Mouse (Mus musculus): Measurements from ENCODE around the gene Eml2. TPM values are rescaled to one million over a fixed set of nuclear protein-coding genes. Genes with fewer than 3 reads are reported as not detected.

Gene Eml2
- polyA plus RNA-seq, 1 experiment from 2014 or later = 14.5 TPM

DNA sequence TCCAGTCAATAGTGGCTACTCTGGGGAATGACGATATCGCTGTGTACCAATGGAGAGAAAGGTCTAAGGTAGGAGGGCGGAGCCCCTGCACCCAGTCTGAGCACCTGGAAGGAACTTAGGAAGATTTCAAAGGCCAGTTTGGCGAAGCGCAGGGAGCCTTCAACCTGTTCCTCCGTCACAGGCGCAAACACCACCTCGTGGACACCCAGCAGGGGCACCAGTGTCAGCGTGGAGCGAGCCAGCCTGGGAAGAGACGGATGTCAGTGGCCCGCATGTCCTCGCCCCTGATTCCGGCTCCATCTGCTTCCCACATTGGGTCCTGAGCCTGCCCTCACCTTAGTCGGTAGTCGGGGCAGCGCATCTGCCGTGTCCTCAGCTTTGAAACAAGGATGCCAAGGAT is 16.8 kb upstream of the Eml2 start:
- Histone ChIP-seq H3K27ac (ENCODE audit: low read length) (no peak overlapping the region), H3K36me3 (ENCODE audit: insufficient read depth, low read length) (no peaks in the 10 kb centered on the region), H3K4me1 (ENCODE audit: insufficient read depth, low read length) (peaks cover 25% of the 10 kb centered on the region), H3K27me3 (ENCODE audit: insufficient read depth, low read length) (peaks cover 13% of the 10 kb centered on the region; the same call in 1 of the 2 replicates), H3K9ac (replicated peaks; ENCODE audit: low read length) (0 out of 2 replicates have a peak overlapping the region, but pooled peaks have one; percentile 67), H3K4me2 (replicated peaks; ENCODE audit: low read depth, low read length) (peak overlapping the region; percentile 84), H3K9me3 (ENCODE audit: low read length) (no peaks in the 10 kb centered on the region), H3K4me3 (ENCODE audit: low read length) (peak overlapping the region; percentile 53)
- WGBS = 10% methylated on average over 18 of the region's 18 CpGs
- ATAC-seq (ENCODE audit: low FRiP score, low TSS enrichment) = no peak

DNA sequence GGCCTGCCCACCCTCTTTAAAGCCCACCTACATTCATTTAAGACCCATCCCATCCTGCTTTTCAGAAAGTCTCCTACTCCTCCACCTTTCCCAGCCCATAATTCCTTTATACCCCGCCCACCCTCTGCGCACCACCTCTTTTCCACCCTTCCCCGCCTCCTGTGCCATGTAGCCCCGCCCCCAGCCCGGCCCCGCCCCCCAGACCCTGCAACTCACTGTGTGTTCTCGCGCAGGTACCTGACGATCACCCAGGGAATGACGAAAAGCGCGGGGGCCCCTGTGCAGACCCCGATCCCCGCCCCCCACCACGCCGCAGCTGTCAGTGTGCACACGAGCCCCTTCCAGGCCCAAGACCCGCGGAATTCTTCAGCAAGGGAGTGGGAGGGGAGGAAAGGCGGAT is 16.1 kb upstream of the Eml2 start:
- H3K36me3 ChIP-seq (ENCODE audit: insufficient read depth, low read length) = no peaks in the 10 kb centered on the region
- peak overlapping the region; percentile 53 for H3K4me3 ChIP-seq (ENCODE audit: low read length)
- peak overlapping the region; percentile 84 for H3K4me2 ChIP-seq (replicated peaks; ENCODE audit: low read depth, low read length)
- H3K9ac ChIP-seq (replicated peaks; ENCODE audit: low read length) = peak overlapping the region; percentile 67
- peak; percentile 27; the same call in 1 of the 2 replicates for ATAC-seq (ENCODE audit: low FRiP score, low TSS enrichment)
- H3K27me3 ChIP-seq (ENCODE audit: insufficient read depth, low read length) = peaks cover 16% of the 10 kb centered on the region; the same call in 1 of the 2 replicates
- H3K9me3 ChIP-seq (ENCODE audit: low read length) = no peaks in the 10 kb centered on the region
- WGBS = 0% methylated on average over 17 of the region's 20 CpGs
- H3K4me1 ChIP-seq (ENCODE audit: insufficient read depth, low read length) = peaks cover 32% of the 10 kb centered on the region
- no peak overlapping the region for H3K27ac ChIP-seq (ENCODE audit: low read length)

DNA sequence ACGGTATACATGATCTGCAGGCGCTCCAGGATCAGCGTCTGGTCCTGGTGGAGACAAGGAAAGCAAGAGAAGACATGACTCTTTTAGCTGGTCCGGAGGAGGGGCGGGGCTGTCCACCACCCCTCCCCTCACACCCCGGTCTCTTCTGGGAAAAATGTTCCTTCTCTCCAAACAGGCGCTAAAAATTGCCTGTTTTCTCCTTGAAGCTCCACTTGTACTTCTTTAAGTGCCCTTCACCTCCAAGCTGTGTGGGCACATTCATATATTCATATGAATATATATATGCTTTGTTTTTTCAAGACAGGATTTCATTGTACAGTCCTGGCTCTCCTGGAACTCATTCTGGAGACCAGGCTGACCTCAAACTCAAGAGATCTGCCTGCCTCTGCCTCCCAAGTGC is 13.3 kb upstream of the Eml2 start:
- Histone ChIP-seq H3K9ac (replicated peaks; ENCODE audit: low read length) (no peak overlapping the region), H3K4me1 (ENCODE audit: insufficient read depth, low read length) (peaks cover 26% of the 10 kb centered on the region), H3K4me2 (replicated peaks; ENCODE audit: low read depth, low read length) (no peak overlapping the region), H3K27me3 (ENCODE audit: insufficient read depth, low read length) (peaks cover 18% of the 10 kb centered on the region; the same call in 1 of the 2 replicates), H3K27ac (ENCODE audit: low read length) (no peak overlapping the region), H3K9me3 (ENCODE audit: low read length) (peaks cover 4% of the 10 kb centered on the region; the same call in 1 of the 2 replicates), H3K36me3 (ENCODE audit: insufficient read depth, low read length) (no peaks in the 10 kb centered on the region), H3K4me3 (ENCODE audit: low read length) (no peak overlapping the region)
- 73% methylated on average over 7 of the region's 7 CpGs for WGBS
- ATAC-seq (ENCODE audit: low FRiP score, low TSS enrichment) = no peak

GRCm38 (mm10) chr7:19163752-19164151 is 12.5 kb upstream of the Eml2 start:
- ATAC-seq (ENCODE audit: low FRiP score, low TSS enrichment) = peak; percentile 26
- 20% methylated on average over 12 of the region's 12 CpGs for WGBS
- H3K27me3 ChIP-seq (ENCODE audit: insufficient read depth, low read length) = peaks cover 15% of the 10 kb centered on the region; the same call in 1 of the 2 replicates

GRCm38 (mm10) chr7:19164189-19164588 is 12.0 kb upstream of the Eml2 start:
- ATAC-seq (ENCODE audit: low FRiP score, low TSS enrichment) = peak; percentile 79
- no peaks in the 10 kb centered on the region for H3K36me3 ChIP-seq (ENCODE audit: insufficient read depth, low read length)
- H3K9me3 ChIP-seq (ENCODE audit: low read length) = peaks cover 4% of the 10 kb centered on the region; the same call in 1 of the 2 replicates
- H3K9ac ChIP-seq (replicated peaks; ENCODE audit: low read length) = no peak overlapping the region
- H3K27ac ChIP-seq (ENCODE audit: low read length) = no peak overlapping the region
- peak overlapping the region; percentile 28 for H3K4me2 ChIP-seq (replicated peaks; ENCODE audit: low read depth, low read length)
- peaks cover 26% of the 10 kb centered on the region for H3K4me1 ChIP-seq (ENCODE audit: insufficient read depth, low read length)
- peak overlapping the region; percentile 8; the same call in 1 of the 2 replicates for H3K4me3 ChIP-seq (ENCODE audit: low read length)
- peaks cover 10% of the 10 kb centered on the region; the same call in 1 of the 2 replicates for H3K27me3 ChIP-seq (ENCODE audit: insufficient read depth, low read length)
- WGBS = 0% methylated on average over 6 of the region's 6 CpGs

More at GRCm38 (mm10) chr7:19163752-19164151, 12.5 kb upstream of the Eml2 start:
- no peaks in the 10 kb centered on the region for H3K36me3 ChIP-seq (ENCODE audit: insufficient read depth, low read length)
- H3K27ac ChIP-seq (ENCODE audit: low read length) = no peak overlapping the region
- H3K4me1 ChIP-seq (ENCODE audit: insufficient read depth, low read length) = peaks cover 26% of the 10 kb centered on the region
- no peak overlapping the region for H3K4me3 ChIP-seq (ENCODE audit: low read length)
- H3K4me2 ChIP-seq (replicated peaks; ENCODE audit: low read depth, low read length) = peak overlapping the region; percentile 28
- H3K9ac ChIP-seq (replicated peaks; ENCODE audit: low read length) = no peak overlapping the region
- H3K9me3 ChIP-seq (ENCODE audit: low read length) = peaks cover 4% of the 10 kb centered on the region; the same call in 1 of the 2 replicates

- WGBS = 3% methylated on average over 13 of the region's 13 CpGs
- Histone ChIP-seq H3K27ac (ENCODE audit: low read length) (no peak overlapping the region), H3K4me3 (ENCODE audit: low read length) (no peak overlapping the region), H3K4me1 (ENCODE audit: insufficient read depth, low read length) (peaks cover 18% of the 10 kb centered on the region), H3K4me2 (replicated peaks; ENCODE audit: low read depth, low read length) (peak overlapping the region; percentile 17; the same call in 1 of the 2 replicates), H3K27me3 (ENCODE audit: insufficient read depth, low read length) (peaks cover 5% of the 10 kb centered on the region; the same call in 1 of the 2 replicates), H3K36me3 (ENCODE audit: insufficient read depth, low read length) (no peaks in the 10 kb centered on the region), H3K9me3 (ENCODE audit: low read length) (peaks cover 4% of the 10 kb centered on the region; the same call in 1 of the 2 replicates), H3K9ac (replicated peaks; ENCODE audit: low read length) (0 out of 2 replicates have a peak overlapping the region, but pooled peaks have one; percentile 7)
- ATAC-seq (ENCODE audit: low FRiP score, low TSS enrichment) = no peak
Observed at GRCm38 (mm10) chr7:19164978-19165377, 11.2 kb upstream of the Eml2 start.

GRCm38 (mm10) chr7:19165656-19166423 is 10.4 kb upstream of the Eml2 start, which contains the start of gene Gipr:
TSS of gene Gipr (minus strand) at chr7:19166127.
- Histone ChIP-seq H3K27ac (ENCODE audit: low read length) (no peak within 1 kb of the TSS), H3K9ac (replicated peaks; ENCODE audit: low read length) (0 out of 2 replicates have a peak within 1 kb of the TSS, but pooled peaks have one; percentile 7)
- no peak for ATAC-seq (ENCODE audit: low FRiP score, low TSS enrichment)

DNA sequence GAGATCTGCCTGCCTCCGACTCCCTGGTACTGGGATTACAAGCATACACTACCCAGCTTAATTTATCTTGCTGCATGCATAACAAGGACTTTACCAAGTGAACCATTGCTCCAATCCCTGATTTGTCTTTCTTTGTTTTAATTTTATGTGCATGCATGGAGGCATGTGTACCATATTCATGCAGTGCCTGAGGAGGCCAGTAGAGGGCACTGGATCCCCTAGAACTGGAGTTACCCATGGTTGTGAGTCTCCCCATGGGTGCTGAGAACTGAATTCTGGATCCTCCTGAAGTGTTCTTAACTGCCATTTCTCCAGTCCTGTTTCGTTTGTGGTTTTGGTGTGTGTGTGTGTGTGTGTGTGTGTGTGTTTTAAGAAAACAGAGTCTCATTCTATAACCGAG is 9.2 kb upstream of the Eml2 start:
- Histone ChIP-seq H3K27ac (ENCODE audit: low read length) (no peak overlapping the region), H3K36me3 (ENCODE audit: insufficient read depth, low read length) (no peaks in the 10 kb centered on the region), H3K9me3 (ENCODE audit: low read length) (peaks cover 4% of the 10 kb centered on the region; the same call in 1 of the 2 replicates), H3K4me1 (ENCODE audit: insufficient read depth, low read length) (peaks cover 20% of the 10 kb centered on the region), H3K9ac (replicated peaks; ENCODE audit: low read length) (no peak overlapping the region), H3K4me3 (ENCODE audit: low read length) (no peak overlapping the region), H3K4me2 (replicated peaks; ENCODE audit: low read depth, low read length) (no peak overlapping the region), H3K27me3 (ENCODE audit: insufficient read depth, low read length) (peaks cover 5% of the 10 kb centered on the region; the same call in 1 of the 2 replicates)
- ATAC-seq (ENCODE audit: low FRiP score, low TSS enrichment) = no peak
- WGBS = 88% methylated on average over 3 of the region's 3 CpGs

More at GRCm38 (mm10) chr7:19165656-19166423, 10.4 kb upstream of the Eml2 start, which contains the start of gene Gipr:
- peaks cover 4% of the 10 kb centered on the region; the same call in 1 of the 2 replicates for H3K9me3 ChIP-seq (ENCODE audit: low read length)
- H3K36me3 ChIP-seq (ENCODE audit: insufficient read depth, low read length) = no peaks in the 10 kb centered on the region
- H3K4me1 ChIP-seq (ENCODE audit: insufficient read depth, low read length) = peaks cover 13% of the 10 kb centered on the region
- 12% methylated on average over 14 of the region's 14 CpGs for WGBS
- peak within 1 kb of the TSS; percentile 17; the same call in 1 of the 2 replicates for H3K4me2 ChIP-seq (replicated peaks; ENCODE audit: low read depth, low read length)
- no peak within 1 kb of the TSS for H3K4me3 ChIP-seq (ENCODE audit: low read length)
- H3K27me3 ChIP-seq (ENCODE audit: insufficient read depth, low read length) = peaks cover 5% of the 10 kb centered on the region; the same call in 1 of the 2 replicates

- Histone ChIP-seq H3K4me3 (ENCODE audit: low read length) (no peak overlapping the region), H3K4me1 (ENCODE audit: insufficient read depth, low read length) (peaks cover 26% of the 10 kb centered on the region), H3K4me2 (replicated peaks; ENCODE audit: low read depth, low read length) (no peak overlapping the region), H3K36me3 (ENCODE audit: insufficient read depth, low read length) (no peaks in the 10 kb centered on the region), H3K9ac (replicated peaks; ENCODE audit: low read length) (no peak overlapping the region), H3K27me3 (ENCODE audit: insufficient read depth, low read length) (peaks cover 8% of the 10 kb centered on the region; the same call in 1 of the 2 replicates), H3K27ac (ENCODE audit: low read length) (0 out of 2 replicates have a peak overlapping the region, but pooled peaks have one; percentile 0), H3K9me3 (ENCODE audit: low read length) (peaks cover 4% of the 10 kb centered on the region; the same call in 1 of the 2 replicates)
- 62% methylated on average over 10 of the region's 10 CpGs for WGBS
- no peak for ATAC-seq (ENCODE audit: low FRiP score, low TSS enrichment)
Observed at GRCm38 (mm10) chr7:19169506-19169905, 6.7 kb upstream of the Eml2 start.

Measured in kidney, embryonic 16.5 days (tissue).